Mouse (Mus musculus) retina, postnatal 1 day (tissue): Measurements from ENCODE around the gene Efl1.
"Not testable (repeated sequence)": the region's sequence is repeated elsewhere in the genome, so short reads cannot be mapped to it uniquely, and the experiment has no call there.

Source experiments
- DNase-seq: peaks from one replicate; pipeline ENCODE4 v3.0.0-alpha.2; 2012

Gene Efl1

GRCm38 (mm10) chr7:82720501-82720900 is 72.1 kb downstream of the Efl1 start:
- DNase-seq: no peak

DNA sequence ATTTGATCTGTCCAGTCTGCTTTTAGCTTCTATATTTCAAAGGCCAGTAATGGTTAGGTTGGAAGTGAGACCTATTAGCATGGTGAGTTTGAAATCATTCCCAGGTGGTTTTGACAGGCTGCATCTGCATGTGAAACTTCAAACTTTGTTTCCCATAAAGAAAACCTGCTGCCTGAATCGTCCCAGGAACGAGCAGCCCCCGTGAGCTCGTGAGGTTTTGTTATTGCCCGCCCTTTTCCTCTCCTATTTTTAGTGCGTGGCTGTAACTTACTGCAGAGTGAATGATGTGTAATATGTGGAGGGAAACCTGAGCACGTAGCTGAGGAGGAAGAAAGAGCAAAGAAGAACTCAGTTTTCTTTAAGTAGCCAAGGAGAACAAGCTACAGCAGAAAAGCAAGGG is 72.5 kb downstream of the Efl1 start:
- DNase-seq: no peak

- DNase-seq: no peak
These were observed 74.2 kb downstream of the Efl1 start for GRCm38 (mm10) chr7:82722486-82723123.

DNA sequence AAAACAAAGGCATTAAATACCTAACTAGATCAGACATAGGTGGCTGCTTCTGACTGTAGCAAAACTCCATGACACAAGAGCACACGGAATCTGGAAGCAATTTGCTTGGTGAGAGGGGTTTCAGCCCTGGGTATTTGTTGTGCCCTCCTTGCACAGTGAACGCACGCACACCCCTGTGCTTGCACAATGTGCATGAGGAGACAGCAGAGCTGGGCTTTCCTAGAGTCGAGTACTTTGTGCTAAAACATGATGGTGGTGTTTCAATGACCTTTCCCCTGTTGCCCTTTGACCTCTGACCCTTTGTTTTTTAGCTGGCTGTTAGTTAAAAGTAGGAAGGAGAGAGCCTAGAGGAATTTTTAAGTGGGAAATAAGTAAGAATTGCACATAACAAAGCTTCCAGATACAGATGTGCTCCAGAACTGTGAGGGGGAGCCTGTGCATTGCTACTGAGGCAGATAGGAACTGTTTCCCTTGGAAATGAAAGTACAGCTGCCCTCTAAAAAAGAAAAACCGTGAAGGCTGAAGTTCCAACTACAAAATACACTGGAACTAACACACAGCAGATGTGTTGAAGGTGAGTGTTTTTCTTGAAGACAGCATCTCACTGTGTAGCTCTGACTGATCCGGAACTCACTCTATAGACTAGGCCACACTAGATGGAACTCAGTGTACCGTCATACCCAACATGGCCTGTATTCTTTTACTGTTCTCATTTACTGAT is 74.9 kb downstream of the Efl1 start:
- no peak for DNase-seq

- DNase-seq: peak; percentile 69
These were observed 76.1 kb downstream of the Efl1 start for GRCm38 (mm10) chr7:82724491-82724890.

DNA sequence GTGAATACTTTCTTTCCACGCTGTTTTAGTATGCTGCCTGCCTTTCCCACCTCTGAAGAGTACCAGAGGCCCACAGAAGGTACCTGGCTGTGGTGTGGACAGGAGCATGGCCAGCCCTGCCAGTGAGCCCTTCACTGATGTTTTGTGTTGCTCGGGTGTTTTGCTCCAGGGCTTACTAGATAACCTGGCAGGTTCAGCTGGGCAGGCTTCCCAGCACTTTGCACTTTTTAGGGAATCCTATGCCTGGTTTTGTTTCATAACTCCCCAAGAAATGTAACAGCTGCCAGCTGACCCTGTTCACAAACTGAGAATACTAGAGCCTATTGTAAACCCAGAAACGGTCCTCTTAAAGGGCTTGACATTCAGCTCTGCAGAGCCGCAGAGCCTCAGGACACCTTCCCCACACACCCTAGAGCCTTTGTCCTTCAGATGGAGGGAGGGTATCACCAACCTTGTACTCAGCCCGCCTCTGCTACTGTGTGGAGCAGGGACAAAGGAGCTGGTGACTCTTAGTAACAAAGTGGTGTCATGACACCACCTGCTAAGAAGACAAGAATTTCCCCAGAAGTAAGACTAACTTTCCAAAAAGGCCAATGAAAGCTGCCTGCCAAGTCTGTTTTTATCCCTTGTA is 76.7 kb downstream of the Efl1 start:
- no peak for DNase-seq

DNA sequence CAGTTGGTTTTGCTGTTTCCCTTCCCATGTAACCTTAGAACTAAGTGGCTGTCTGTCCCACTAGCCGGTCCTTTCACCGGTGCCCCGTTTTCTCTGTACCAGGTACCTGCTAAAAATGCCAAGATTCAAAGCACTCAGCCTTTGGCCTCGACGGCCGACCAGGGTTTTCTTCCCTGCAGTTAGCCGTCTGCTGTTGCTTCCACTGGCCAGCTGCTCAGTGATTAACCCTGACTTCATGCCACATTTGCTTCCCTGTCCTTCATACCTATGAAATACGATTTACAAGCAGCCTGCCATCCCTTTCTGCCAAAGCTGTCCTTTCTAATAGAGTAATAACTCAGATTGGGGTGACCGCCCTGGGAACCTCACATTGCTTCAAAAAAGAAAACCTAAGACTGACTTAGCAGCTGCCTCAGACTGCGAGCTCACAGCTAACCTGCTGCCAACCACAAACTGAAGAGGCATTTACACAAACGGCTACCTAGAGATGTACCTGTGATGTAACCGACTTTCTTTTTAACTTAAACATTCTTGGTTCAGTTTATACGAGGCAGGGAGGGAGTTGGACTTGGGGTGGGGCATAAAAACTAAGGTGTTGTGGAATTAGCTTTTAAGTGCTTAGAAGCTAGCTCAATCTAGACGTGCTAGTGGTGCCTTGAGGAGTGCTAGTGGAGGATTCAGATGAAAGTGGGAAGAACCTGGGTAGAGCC is 77.5 kb downstream of the Efl1 start:
- no peak for DNase-seq

GRCm38 (mm10) chr7:82727066-82727465 is 78.7 kb downstream of the Efl1 start:
- no peak for DNase-seq

DNA sequence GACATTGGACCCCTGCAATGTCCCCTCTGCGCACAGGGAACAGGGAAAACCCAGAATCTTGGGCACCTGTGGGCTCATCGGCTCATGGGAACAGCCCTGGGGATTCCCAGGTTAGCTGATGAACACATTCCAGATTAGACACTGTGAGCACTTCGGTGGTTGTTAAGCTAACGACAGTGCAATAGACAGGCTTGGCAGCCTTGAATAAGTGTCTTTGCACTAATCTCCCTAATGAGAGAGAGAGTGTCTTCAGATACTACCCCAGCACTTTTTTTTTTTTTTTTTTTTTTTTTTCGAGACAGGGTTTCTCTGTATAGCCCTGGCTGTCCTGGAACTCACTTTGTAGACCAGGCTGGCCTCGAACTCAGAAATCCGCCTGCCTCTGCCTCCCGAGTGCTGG is 80.6 kb downstream of the Efl1 start:
- DNase-seq: not testable (repeated sequence)

DNA sequence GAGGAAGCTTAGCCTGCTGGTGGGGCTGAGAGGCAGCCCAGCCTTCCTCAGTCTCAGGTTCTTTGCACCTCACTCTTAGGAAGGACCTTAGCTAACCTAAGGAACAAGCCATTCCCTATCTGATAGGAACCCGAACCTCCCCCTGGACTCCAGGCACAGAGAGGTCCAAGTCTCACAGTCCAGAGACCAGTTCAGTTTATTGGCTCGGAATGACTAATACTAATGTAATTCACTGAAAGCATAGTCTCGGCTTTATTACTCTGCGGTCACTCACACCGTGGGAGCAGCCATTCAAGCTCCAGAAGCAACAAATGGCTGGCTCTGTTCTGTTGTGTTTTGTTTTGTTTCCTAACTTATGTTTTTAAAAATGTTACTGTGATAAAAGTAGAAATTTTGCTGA is 84.7 kb downstream of the Efl1 start:
- no peak for DNase-seq

- DNase-seq: no peak
These were observed 85.6 kb downstream of the Efl1 start for GRCm38 (mm10) chr7:82733995-82734394.

DNA sequence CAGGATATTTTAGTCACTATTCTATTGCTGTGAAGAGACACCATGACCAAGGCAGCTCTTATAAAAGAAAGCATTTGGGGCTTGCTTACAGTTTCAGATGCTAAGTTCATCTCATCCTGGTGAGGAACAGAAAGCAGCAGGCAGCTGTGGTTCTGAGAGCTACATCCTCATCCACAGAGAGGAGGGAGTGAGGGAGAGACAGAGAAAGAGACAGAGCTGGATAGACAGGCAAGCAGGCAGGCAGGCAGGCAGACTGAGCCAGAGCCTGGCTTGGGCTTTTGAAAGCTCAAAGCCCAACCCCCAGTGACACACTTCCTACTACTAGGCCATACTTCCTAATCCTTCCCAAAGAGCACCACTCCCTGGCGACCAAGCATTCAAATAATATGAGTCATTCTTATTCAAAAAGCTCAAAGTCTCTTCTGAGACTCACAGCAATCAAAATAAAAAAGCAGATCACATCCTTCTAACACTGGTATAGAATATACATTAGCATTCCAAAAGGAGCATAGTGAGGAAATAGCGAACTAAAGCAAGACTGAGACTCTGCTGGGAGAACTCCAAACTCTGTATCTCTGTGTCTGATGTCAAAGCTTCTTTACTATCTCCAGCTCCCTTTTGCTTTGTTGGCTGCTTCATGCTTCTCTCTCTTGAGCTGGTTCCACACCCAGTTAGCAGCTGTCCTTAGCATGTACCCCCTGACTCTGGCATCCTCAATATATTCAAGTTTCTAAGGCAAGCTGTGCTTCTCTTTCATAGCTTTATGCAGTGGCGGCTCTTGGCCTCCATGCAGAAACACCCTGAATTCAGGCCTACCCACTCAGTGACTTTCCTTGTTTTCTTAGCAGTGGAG is 86.6 kb downstream of the Efl1 start:
- no peak for DNase-seq

GRCm38 (mm10) chr7:82743116-82743765 is 94.8 kb downstream of the Efl1 start:
- peak; percentile 31 for DNase-seq

DNA sequence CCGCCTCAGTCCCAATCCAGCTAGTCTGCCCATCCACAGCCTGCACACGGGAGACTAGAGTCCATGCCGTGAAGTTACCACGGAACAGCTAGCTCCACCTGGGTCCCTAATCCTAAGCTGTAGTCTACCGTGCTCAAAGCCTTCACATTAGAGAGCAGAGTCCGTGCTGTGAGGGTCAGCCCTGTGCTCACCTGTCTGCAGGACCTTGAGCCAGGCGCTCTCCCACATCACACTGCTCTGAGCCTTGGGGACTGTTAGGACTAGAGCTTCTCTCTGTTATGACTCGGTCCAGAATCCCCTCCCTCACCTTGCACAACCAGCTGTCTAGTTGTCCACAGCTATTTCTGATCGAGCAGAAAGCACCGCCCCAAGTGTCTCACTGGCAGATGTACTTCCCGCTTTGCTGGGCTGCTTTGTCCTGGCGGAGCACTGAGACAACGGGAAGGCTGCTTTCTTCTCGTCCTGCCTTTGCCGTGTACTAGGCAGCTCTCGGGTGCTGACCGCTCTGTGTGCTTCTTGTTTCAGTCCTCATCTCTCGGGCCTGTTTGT is 95.8 kb downstream of the Efl1 start:
- DNase-seq: peak; percentile 19

DNA sequence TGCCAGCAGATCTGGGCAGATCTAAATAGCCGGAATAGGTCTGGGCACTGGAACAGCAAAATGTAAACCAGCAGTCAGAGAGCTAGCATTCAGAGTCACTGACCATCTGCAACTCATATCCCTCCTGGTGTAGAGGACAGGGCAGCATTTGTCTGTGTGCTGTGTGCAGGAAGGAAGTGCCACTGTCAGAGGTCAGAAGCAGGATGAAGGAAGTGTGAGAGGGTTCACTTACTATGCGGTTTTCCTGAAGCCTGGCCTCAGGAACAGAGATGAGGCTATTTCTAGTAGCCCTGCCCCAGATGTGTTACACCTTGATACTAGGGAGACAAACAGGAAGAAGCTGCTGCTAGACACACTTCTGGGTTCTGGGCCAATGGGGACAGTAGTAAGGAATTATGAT is 100.4 kb downstream of the Efl1 start:
- DNase-seq: no peak

DNA sequence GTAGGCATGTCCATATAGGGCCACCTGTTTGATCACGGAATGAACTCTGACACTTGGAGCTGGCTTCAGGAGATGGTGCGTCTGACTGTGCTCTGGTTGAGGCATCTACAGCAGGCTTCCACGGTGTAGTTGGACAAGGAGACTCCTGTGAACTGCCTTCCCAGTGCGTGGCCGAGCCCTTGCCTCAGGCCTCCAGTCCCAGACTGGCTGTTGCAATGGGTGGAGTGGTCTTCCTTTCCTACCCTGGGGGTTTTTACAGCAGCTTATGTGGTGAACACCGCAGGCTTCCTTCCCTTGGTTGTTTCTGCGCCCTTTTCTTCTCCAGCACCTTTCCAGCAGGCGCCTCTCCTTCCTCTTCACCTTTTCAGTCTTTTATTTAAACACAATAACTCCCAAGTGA is 100.8 kb downstream of the Efl1 start:
- DNase-seq: no peak

- DNase-seq: peak; percentile 53
These were observed 104.0 kb downstream of the Efl1 start for GRCm38 (mm10) chr7:82752171-82753085.

GRCm38 (mm10) chr7:82755602-82756155 is 107.3 kb downstream of the Efl1 start:
- peak; percentile 51 for DNase-seq

DNA sequence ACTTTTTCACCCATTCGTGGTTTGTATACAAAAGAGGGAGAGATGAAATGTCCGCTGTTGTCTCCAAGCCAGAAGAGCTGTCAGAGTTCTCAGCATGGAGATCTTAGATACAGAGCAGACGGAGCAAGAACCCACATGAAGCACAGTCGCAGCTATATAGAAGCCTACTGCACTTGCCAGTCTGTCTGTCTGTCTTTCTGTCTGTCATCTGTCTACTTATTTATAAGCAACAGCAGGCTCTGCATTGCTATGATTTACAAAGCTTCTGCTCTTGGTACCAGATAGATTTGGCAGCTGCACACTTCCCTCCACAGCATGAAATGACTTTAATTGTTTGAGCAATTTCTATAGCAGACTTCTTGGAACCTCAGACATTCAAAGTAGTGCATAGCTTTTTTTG is 110.1 kb downstream of the Efl1 start:
- no peak for DNase-seq

- no peak for DNase-seq
These were observed 110.7 kb downstream of the Efl1 start for GRCm38 (mm10) chr7:82759091-82759490.
